Mouse (Mus musculus) heart, embryonic 11.5 days (tissue): ENCODE measurements at regions not wholly inside any gene's neighbourhood (a gene's known extent, or its start where the extent isn't known, plus 50 kb on each side); places are given as distances from the start of the nearest gene placed in this dataset.

Experiments
- ATAC-seq: fragments of 200-750 bp; cut with Nextera tagmentation; replicated peaks from 2 replicates; pipeline ENCODE4 v1.8.0; 2017; ENCODE audit warnings: moderate library complexity; ENCODE audit not compliant: insufficient number of reproducible peaks, low FRiP score, low TSS enrichment
- H3K27ac ChIP-seq: fragments of 300-500 bp; sonication (generic); 2 replicates; pipeline ENCODE4 v1.5.1; 2014; ENCODE audit warnings: mild to moderate bottlenecking, low read depth, low read length
- H3K27me3 ChIP-seq: fragments of 300-500 bp; sonication (generic); 2 replicates; pipeline ENCODE4 v1.6.1; 2014; ENCODE audit warnings: mild to moderate bottlenecking, low read length, mixed read lengths; ENCODE audit not compliant: control insufficient read depth, insufficient read depth
- H3K36me3 ChIP-seq: fragments of 300-500 bp; sonication (generic); 2 replicates; pipeline ENCODE4 v1.6.1; 2014; ENCODE audit warnings: mild to moderate bottlenecking, low read length, moderate library complexity, mixed read lengths; ENCODE audit not compliant: control insufficient read depth, insufficient read depth
- H3K4me1 ChIP-seq: fragments of 300-500 bp; sonication (generic); 2 replicates; pipeline ENCODE4 v1.6.1; 2014; ENCODE audit warnings: low read length; ENCODE audit not compliant: control insufficient read depth, insufficient read depth
- H3K4me2 ChIP-seq: fragments of 300-500 bp; sonication (generic); 2 replicates; pipeline ENCODE4 v1.6.1; 2014; ENCODE audit warnings: mild to moderate bottlenecking, moderate library complexity
- H3K4me3 ChIP-seq: fragments of 300-500 bp; sonication (generic); 2 replicates; pipeline ENCODE4 v1.5.1; 2014; ENCODE audit warnings: low read depth, low read length
- H3K9ac ChIP-seq: fragments of 300-500 bp; sonication (generic); 2 replicates; pipeline ENCODE4 v1.6.1; 2014; ENCODE audit warnings: mild to moderate bottlenecking, low read depth, low read length, moderate library complexity
- H3K9me3 ChIP-seq: fragments of 300-500 bp; sonication (generic); replicated peaks from 2 replicates; pipeline ENCODE4 v1.6.1; 2016; ENCODE audit warnings: low read length; ENCODE audit not compliant: control insufficient read depth
- WGBS: fragments of 180-500 bp; shearing (Covaris S2); extraction: QIAGEN DNeasy Blood & Tissue Kit; methylation state at CpG from one replicate; pipeline ENCODE4 v1.1.7; 2014; ENCODE audit not compliant: insufficient replicate concordance; 5-methylcytosine and 5-hydroxymethylcytosine counted together

GRCm38 (mm10) chr19:59685826-59686717, 227.9 kb downstream of the Emx2 start:
- no peaks in the 10 kb centered on the region for H3K4me1 ChIP-seq
- no peak overlapping the region for H3K4me2 ChIP-seq
- no peak overlapping the region for H3K27ac ChIP-seq
- no peak overlapping the region for H3K9ac ChIP-seq
- ATAC-seq, result no peak
- H3K9me3 ChIP-seq, result no peaks in the 10 kb centered on the region
- no peak overlapping the region for H3K4me3 ChIP-seq
- no peaks in the 10 kb centered on the region for H3K36me3 ChIP-seq
- 76% methylated on average over 19 of the region's 19 CpGs for WGBS
- H3K27me3 ChIP-seq, result no peaks in the 10 kb centered on the region

DNA sequence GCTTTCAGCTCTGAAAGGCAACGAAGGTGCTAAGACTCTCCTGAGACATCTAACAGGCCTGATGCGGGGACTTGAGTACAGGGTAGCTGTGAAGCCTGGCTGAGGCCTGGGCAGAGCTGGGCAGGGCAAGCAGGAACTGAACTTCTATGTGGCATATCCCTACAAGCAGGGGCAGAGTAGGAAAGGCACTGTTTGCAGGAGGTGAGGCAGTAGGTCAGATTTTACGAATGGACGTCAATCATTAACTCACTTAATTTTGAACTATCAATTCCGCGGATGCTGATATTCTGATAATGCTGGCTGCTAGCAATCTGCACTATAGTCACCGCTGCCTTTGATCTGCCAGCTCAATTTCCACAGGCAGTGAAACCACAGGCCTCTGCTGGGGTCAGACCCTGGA, 229.0 kb downstream of the Emx2 start:
- WGBS, result 80% methylated on average over 7 of the region's 7 CpGs
- Histone ChIP-seq H3K9me3 (no peaks in the 10 kb centered on the region), H3K36me3 (no peaks in the 10 kb centered on the region), H3K4me1 (no peaks in the 10 kb centered on the region), H3K9ac (no peak overlapping the region), H3K4me2 (no peak overlapping the region), H3K27me3 (no peaks in the 10 kb centered on the region), H3K4me3 (no peak overlapping the region), H3K27ac (no peak overlapping the region)
- ATAC-seq, result no peak

DNA sequence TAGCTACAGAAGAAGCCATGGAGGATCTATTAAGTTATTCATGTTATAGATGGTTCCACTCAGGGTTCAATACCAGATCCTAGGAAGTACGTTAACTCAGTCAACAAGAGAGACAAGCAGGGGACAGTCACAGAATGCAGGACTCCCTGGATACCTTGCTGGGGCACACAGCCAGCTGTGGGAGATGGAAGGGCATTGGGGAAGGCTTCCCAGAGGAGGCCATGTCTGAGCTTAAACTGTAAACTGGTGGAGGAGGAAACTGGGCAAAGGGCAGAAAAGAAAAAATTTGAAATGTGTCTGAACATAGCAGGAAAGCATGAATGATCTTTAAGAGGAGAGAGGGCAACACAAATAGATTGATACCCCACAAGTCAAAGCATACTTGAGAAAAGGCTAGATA, 229.5 kb downstream of the Emx2 start:
- no peaks in the 10 kb centered on the region for H3K27me3 ChIP-seq
- no peak overlapping the region for H3K9ac ChIP-seq
- H3K4me1 ChIP-seq, result no peaks in the 10 kb centered on the region
- no peaks in the 10 kb centered on the region for H3K36me3 ChIP-seq
- no peak overlapping the region for H3K27ac ChIP-seq
- no peaks in the 10 kb centered on the region for H3K9me3 ChIP-seq
- ATAC-seq, result no peak
- H3K4me2 ChIP-seq, result no peak overlapping the region
- no peak overlapping the region for H3K4me3 ChIP-seq
- 61% methylated on average over 1 of the region's 1 CpGs for WGBS

- H3K9ac ChIP-seq, result no peak overlapping the region
- no peaks in the 10 kb centered on the region for H3K9me3 ChIP-seq
- no peak overlapping the region for H3K27ac ChIP-seq
- H3K27me3 ChIP-seq, result no peaks in the 10 kb centered on the region
- 80% methylated on average over 15 of the region's 15 CpGs for WGBS
- H3K4me3 ChIP-seq, result no peak overlapping the region
- H3K36me3 ChIP-seq, result no peaks in the 10 kb centered on the region
- H3K4me1 ChIP-seq, result no peaks in the 10 kb centered on the region
- H3K4me2 ChIP-seq, result no peak overlapping the region
- no peak for ATAC-seq
Measured at GRCm38 (mm10) chr19:59691541-59692096, 233.4 kb downstream of the Emx2 start.

DNA sequence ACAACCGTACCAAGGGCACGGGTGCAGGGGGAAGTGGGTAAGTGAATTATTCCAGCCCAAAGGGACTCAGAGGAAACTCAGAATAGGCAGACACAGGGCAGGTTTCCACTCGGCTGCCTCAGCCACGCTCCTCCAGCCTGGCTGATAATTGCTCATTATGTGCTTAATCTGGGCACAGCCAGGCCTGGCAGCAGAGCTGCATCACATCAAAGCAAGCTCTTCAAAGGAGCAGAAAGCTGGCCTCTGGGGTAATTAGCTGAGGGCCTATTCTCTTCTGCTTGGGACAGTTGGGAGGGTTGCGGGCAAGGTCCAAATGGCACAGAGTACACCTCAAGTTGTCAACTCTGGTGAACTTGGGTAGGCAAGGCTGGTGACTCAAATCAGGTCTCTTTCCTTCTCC, 239.5 kb downstream of the Emx2 start:
- no peaks in the 10 kb centered on the region for H3K27me3 ChIP-seq
- no peak overlapping the region for H3K27ac ChIP-seq
- no peaks in the 10 kb centered on the region for H3K36me3 ChIP-seq
- no peak overlapping the region for H3K4me3 ChIP-seq
- no peak for ATAC-seq
- WGBS, result 57% methylated on average over 5 of the region's 5 CpGs
- no peaks in the 10 kb centered on the region for H3K4me1 ChIP-seq
- H3K9me3 ChIP-seq, result no peaks in the 10 kb centered on the region
- no peak overlapping the region for H3K4me2 ChIP-seq
- no peak overlapping the region for H3K9ac ChIP-seq

DNA sequence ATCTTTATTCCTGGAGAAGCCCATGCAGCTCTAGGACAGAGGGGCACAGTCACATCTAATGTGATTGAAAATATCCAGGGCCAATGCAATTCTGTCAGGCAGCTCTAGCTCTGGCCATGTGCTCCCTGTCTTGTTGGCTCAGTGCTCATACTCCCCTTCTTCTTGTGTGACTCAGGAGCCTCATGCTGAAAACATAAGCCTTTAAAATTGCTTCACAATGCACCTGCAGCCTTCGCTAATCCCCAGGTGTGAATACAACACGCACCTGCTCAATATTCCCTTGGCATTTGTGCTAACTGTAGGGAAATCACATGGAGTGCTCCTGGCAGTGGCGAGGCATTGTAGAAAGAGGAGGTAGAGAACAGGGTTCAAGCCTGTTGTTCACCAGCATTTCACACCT, 242.0 kb downstream of the Emx2 start:
- Histone ChIP-seq H3K4me3 (no peak overlapping the region), H3K4me1 (no peaks in the 10 kb centered on the region), H3K27ac (no peak overlapping the region), H3K9ac (no peak overlapping the region), H3K4me2 (no peak overlapping the region), H3K27me3 (no peaks in the 10 kb centered on the region), H3K36me3 (no peaks in the 10 kb centered on the region), H3K9me3 (no peaks in the 10 kb centered on the region)
- ATAC-seq, result no peak
- 59% methylated on average over 3 of the region's 3 CpGs for WGBS

DNA sequence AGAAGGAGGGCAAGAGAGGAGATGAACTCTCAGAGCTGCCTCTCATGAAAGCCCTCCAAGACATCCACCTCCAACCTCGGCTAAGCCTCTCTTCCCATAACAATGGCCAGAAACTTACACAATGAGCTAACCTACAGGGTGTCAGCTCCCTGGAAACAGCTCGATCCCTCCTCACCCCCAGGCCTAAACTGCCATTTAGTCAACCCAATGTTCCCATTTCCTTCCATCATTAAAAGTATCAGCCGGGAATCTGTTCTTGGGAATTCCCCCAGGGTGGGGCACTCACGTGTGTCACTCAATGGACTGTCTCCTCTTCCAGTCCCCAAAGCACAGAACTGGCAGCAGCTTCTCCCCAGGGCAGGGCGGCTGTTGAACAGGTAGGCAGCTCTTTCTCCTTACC, 236.3 kb downstream of the Rab11fip2 start:
- no peak for ATAC-seq
- Histone ChIP-seq H3K27me3 (no peaks in the 10 kb centered on the region; the same call in 1 of the 2 replicates), H3K9me3 (no peaks in the 10 kb centered on the region), H3K4me2 (no peak overlapping the region), H3K27ac (no peak overlapping the region), H3K4me1 (no peaks in the 10 kb centered on the region), H3K36me3 (no peaks in the 10 kb centered on the region), H3K4me3 (no peak overlapping the region), H3K9ac (no peak overlapping the region)
- 59% methylated on average over 5 of the region's 5 CpGs for WGBS

DNA sequence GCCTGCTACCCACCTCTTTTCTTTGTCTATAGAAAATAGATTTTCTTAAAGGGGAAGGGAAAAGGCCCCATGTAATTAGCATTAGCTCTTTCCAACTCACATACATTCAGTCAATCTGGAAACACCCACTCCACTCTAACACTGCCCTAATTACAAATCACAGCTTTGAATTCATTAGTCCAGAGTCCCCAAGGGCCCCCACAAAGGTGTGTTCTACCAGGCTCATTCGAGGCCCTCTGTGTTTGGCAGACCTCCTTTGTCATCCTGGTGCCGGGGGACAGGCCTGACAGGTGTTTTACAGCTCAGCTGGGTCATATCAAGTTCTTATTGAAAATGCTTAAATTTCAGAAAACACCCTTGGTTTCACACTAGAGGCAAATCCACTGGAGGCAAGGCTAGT, 234.3 kb downstream of the Rab11fip2 start:
- H3K36me3 ChIP-seq, result no peaks in the 10 kb centered on the region

GRCm38 (mm10) chr19:59715086-59715485, 228.4 kb downstream of the Rab11fip2 start:
- WGBS, result 83% methylated on average over 2 of the region's 2 CpGs
- Histone ChIP-seq H3K9ac (no peak overlapping the region), H3K27ac (no peak overlapping the region), H3K4me1 (peaks cover 2% of the 10 kb centered on the region; the same call in 1 of the 2 replicates), H3K36me3 (no peaks in the 10 kb centered on the region), H3K4me3 (no peak overlapping the region), H3K27me3 (peaks cover 14% of the 10 kb centered on the region; the same call in 1 of the 2 replicates), H3K9me3 (no peaks in the 10 kb centered on the region), H3K4me2 (no peak overlapping the region)
- no peak for ATAC-seq

More for the DNA sequence above, 234.3 kb downstream of the Rab11fip2 start:
- WGBS, result 48% methylated on average over 2 of the region's 2 CpGs
- Histone ChIP-seq H3K4me3 (no peak overlapping the region), H3K4me2 (no peak overlapping the region), H3K9ac (no peak overlapping the region), H3K9me3 (no peaks in the 10 kb centered on the region), H3K4me1 (no peaks in the 10 kb centered on the region), H3K27me3 (no peaks in the 10 kb centered on the region; the same call in 1 of the 2 replicates), H3K27ac (no peak overlapping the region)
- ATAC-seq, result no peak
